Mouse (Mus musculus): ENCODE measurements around the gene Cyp4a32.
"Not testable (repeated sequence)": the region's sequence is repeated elsewhere in the genome, so short reads cannot be mapped to it uniquely, and the experiment has no call there.

Gene Cyp4a32

DNA sequence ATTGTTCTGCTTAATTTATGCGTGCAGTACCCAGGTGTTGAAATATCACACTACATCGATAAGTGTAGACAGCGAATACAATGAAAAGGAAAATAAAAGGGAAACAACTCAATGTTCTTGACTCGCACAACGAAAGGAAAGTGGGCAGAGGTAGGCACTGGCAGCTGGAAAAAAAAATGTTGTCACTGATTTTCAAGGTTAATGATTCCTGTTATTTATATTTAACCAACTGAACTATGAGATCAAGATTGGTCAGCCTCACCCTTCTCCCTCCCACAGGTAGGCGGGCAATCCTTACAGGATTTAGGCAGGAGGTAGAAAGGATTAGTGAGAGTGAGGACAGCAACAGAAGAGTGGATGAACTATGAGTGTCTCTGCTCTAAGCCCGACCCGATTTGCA is at the start of gene Cyp4a32:
Gene Cyp4a32, plus strand, starts transcription at position 359 of the 400 bp plus-strand sequence.
- DNase-seq (ENCODE audit: low spot score), result not testable (repeated sequence)

DNA sequence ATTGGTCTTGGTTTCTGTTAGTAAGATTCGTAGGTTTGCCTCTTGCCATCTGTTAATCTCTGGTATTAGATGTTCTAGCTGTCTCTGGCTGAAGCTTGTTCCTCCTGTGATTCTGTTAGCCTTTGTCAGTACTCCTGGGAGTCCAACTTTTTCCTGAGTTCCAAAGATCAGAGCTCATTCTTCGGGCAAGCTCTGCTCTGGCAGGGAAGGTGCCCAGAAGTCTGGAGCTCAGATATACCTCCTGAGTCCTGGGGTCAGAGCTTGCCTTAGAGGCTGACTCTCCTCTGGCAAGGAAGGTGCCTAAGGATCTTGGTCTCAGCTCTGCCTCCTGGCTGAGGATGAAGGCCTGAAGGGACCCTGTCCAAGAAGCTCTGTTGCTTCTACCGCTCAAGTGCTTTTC is 48.0 kb upstream of the Cyp4a32 start:
- no peak for DNase-seq (ENCODE audit: low spot score)

DNA sequence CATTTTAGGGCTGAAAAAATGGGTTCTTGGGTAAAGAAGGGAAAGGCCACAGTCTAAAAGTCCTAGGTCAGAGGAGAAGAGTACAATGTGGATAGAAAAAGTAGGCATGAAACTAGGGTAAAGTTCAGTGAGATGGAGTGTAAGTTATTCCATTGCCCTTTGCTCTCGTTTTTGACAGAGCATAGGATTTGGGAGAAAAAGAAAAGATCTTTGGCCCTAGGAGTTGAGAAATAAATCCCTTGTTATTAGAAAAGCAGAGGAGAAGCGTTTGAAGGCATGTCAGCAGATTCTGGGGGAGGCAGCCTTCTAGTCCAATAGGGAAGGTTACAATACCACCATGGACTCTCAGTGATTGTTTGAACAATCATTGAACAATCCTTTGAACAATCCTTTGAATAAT is 45.3 kb upstream of the Cyp4a32 start:
- DNase-seq (ENCODE audit: low spot score), result no peak

DNA sequence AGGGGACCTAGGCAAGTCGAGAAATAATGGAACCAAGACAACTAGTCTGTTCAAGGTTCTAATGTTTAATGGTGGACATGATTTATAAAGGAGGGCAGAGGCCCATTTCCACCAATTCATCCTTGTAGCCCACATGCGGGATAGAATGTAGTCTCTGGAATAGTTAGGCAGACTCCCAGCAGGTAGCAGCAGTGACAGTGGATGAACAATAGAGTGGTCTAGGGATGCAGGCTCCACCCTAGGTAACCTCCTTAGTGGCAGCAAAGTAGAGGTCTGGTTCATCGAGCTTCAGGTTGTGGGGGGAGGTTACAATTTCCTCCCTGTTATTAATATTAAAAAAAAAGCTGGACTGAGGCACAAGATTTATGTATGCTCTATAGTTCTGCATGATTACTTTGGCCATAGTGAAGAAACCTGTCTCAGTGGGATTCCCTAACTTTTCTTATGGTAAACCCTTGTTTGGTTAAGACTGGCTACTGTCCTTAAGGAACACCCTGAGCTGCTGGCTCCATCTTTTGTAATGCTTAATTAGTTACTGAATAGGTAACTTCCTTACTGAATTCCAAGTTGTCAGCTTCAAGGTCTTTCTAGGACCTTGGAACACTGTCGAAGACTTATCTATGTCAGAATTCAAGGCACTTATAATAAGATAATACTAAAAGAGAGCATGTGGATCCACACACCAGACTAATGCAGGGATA is 42.8 kb upstream of the Cyp4a32 start:
- DNase-seq (ENCODE audit: low spot score), result no peak

DNA sequence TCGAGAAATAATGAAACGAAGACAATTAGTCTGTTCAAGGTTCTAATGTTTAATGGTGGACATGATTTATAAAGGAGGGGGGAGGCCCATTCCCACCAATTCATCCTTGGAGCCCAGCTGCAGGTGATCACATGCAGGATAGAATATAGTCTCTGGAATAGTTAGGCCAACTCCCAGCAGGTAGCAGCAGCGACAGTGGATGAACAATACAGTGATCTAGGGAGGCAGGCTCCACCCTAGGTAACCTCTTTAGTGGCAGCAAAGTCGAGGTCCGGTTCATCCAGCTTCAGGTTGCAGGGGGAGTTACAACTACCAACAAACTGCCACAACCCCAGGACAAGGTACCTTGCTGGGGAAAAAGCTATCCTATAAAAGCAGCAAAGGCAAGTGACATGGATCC is 39.5 kb upstream of the Cyp4a32 start:
- DNase-seq (ENCODE audit: low spot score), result not testable (repeated sequence)

DNA sequence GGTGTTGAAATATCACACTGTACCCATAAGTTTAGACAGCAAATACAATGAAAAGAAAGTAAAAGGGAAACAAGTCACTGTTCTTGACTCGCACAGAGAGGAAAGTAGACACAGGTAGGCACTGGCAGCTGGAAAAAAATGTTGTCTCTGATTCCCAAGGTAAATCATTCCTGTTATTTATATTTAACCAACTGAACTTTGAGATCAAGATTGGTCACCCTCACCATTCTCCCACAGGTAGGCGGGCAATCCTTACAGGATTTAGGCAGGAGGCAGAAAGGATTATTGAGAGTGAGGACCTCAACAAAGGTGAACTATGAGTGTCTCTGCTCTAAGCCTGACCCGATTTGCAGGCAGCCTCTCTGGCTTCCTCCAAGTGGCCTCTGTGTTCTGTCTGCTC is 37.4 kb upstream of the Cyp4a32 start, which contains the start of gene Cyp4a31:
Gene Cyp4a31, plus strand, starts transcription at position 249 of the 400 bp plus-strand sequence.
- no peak for DNase-seq (ENCODE audit: low spot score)

DNA sequence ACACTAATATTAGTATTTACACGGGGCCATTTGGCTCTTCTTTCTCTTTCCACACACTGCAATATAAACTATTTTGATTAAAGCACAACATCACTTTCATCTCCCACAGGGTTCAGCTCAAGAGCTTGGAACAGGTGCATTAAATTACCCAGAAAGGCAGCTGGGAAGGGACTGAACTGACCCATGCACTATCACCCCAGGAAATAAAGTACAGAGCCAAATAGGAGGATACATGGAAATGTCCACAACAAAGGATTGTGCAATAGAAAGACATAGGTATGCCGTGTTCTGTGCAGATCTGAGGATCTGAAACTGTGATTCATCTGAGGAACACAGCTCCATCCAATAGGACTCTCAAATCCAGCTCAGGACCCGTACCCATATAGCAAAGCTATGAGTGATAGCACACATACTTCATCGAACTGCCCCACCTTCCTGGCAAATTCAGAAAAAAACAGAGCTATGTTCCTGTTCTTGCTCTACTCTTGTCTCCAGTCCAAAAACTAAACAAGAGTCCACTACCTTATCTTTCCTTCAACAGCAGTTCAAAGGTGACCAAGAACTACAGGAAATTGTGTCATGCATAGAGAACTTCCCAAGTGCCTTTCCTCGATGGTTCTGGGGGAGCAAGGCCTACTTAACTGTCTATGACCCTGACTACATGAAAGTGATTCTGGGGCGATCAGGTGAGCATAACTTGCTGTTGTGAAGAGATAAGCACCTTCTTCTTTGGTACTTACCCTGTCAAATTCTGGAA is 36.1 kb upstream of the Cyp4a32 start:
- not testable (repeated sequence) for DNase-seq (ENCODE audit: low spot score)

DNA sequence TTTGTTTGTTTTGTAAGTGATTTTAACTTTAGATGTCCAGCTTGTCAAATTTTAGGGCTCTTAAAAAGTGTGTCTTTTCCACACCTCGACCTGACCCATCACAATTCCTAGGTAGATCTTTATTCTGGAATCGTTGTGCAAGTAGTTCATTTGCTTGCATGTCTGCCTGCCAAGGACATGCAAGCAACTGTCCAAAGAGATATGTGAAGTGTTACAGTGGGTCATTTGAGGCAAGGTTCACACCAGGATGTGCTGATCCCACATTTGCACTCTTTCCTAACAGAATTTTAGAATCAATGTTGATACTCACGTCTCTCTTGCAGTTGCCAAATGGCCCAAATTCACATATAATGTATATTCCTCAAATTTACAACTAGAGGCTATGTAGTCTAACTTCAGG is 25.5 kb upstream of the Cyp4a32 start:
- DNase-seq (ENCODE audit: low spot score), result no peak

DNA sequence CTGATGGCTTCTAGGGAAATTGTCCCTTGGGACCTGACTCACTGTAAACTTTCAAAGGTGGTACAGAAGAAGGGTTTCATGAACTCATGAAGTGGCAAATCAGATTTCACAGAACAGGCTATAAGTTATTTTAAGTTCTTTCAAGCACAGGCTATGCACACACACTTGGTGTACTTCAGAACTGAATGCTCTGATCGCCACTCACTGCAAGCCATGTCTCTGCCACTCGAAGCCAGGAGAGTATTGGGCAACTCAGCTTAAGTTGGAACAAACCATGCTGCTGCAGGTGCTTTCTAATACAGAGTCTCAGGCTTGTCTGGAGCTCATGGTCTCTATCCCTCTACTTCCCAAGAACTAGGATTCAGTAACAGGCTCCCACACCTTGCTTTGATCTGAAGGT is 25.0 kb upstream of the Cyp4a32 start:
- DNase-seq (ENCODE audit: low spot score), result no peak

DNA sequence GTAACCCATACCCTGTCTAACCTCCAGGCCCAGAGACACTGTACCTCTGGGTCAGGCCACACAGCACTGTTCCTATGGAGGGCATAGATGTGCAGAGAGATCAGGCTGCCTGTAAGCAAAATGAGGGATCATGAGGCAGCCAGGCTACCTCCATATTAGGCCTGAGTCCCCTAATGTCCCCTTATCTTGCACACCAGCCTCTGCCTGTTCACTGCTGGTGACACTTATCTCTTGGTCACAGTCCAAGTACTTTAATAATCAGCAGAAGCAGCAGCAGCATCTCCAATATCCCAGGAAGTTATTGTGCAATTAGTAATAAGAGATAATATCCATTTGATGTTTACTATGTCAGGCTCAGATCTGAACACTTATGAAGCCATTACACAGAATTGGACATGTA is 17.7 kb upstream of the Cyp4a32 start:
- no peak for DNase-seq (ENCODE audit: low spot score)

DNA sequence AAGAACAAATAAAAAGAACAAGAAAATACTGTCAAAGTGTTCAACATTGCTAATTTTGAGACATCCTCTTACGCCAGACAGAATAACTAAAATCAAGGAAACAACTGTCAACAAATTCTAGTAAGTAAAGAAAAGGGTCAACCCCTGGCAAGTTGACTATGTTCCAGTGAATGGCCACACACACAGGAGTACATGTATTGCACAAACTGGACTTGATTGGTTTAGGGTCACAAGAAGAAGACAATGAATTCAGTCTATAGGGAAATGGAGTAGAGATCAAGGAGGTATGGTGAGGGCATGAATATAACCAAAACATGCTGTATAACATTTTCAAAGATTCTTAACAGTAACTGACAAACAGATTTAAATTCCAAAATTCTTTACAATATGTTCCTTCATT is 4.4 kb upstream of the Cyp4a32 start:
- DNase-seq (ENCODE audit: low spot score), result no peak

DNA sequence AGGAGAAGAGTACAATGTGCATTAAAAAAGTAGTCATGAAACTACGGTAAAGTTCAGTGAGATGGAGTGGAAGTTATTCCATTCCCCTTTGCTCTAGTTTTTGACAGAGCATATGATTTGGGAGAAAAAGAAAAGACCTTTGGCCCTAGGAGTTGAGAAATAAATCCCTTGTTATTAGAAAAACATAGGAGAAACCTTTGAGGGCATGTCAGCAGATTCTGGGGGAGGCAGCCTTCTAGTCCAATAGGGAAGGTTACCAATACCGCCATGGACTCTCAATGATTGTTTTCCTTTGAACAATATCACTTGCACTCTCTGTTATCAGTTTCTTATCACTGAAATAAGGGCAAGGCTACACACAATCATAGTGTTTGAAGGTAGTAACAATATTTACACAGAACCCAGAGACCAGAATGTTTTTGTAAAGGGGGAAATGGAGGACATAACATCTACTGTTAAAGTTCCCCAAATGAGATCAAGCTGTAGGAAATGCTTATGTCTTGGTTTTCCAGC is 3.9 kb upstream of the Cyp4a32 start:
- DNase-seq (ENCODE audit: low spot score), result no peak

DNA sequence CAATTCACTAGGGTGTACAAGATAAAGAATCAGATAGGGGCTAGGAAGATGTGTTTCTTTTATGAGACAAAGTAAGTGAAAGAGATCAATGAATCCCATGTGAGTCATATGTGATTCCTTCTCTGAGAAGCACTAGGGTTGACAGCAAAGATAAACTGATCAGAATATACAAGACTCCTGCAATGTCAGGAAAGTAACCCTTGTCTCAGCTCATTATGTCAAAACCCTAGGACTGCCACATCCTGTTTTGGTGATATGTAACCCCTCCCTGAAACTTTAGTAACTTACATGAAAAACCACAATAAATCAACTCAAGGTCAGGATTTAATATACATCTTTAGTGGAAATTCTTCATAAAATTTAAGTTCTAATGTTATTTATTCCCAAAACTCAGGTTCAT is 13.2 kb downstream of the Cyp4a32 start:
- no peak for DNase-seq (ENCODE audit: low spot score)

DNA sequence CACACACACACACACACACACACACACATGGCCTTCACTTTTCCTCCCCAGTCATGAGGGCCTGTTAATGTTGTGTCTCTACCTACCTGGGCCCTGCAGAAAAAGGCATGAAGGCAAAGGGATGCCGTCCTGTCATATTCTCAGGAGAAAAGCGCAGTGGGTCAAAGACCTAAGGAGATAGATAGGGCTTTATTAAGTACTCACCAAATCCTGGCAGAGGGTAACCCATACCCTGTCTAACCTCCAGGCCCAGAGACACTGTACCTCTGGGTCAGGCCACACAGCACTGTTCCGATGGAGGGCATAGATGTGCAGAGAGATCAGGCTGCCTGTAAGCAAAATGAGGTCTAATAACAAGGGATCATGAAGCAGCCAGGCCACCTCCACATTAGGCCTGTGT is 24.8 kb downstream of the Cyp4a32 start:
- DNase-seq (ENCODE audit: low spot score), result not testable (repeated sequence)

DNA sequence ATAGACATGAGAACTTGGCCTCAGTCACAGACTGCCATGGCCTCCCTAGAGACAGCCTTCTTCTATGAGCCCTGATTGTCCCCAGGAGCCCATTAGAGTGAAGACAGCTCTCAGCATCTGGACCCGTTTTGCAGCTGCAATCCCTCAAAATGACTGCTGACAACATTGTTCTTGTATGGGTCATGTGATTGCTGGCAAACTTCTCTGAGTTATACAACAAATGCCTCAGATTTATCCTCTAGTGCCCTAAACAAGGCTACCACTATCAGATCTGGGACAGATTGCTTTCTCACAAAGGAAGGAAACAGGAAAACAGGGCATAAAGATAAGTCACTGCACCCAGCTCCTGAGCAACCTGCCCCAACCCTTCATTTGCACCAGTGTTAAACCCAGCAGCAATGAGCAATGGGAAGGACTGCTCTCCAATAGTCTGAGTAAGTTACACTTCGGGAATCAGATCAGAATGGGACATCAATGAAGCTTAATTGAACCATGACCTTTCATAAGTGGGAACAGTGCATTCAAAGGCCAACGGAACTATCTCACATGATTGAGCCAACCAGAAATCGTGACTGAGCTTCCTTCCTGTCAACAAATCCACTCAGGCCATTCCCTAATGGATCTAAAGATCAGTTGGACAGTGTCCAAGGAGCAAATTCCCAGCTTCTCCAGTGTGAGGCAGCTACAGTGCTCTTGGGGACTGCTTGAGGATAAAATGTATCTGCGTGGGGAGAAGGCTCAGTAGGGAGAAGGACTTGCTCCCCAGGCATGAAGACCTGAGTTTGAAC is 42.4 kb downstream of the Cyp4a32 start:
- no peak for DNase-seq (ENCODE audit: low spot score)

DNA sequence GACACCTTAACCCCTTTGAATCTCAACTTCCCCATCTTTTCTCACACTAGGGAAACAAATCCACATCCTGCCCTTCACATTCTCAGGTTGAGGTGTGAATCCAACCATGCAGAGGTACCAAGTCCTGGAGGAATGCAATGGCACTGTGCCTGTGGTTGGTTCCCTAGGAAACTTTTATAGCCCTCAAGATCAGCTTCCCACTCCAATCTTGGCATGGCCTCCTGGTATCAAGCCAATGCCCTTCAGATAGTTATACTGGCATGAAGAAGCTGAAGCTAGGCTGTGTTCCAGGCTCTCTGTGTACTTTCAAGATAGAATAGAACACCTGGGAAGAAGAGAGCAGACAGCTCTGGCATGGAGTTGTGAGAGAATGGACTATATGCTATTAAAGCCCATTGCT is 44.6 kb downstream of the Cyp4a32 start:
- DNase-seq (ENCODE audit: low spot score), result peak; percentile 26

DNA sequence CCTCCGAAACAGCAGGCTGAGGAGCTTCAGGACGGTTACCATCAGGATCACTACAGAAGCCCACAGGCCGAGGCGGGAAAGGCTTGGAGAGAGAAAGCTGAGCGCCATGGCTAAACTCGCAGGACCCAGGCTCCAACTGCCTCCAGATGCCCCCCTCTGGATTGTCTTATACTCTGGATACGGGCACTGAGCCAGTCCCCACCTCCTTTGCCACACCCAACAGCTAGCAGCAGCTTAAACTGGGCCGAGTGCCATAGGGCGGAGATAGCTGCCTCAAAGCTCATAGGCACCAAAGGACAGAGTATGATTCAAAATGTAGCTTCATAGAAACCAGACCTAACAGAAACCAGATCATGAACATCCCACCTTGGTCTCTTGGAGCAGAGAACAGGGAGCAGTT is 46.8 kb downstream of the Cyp4a32 start, which contains the start of gene Cyp4b1:
Gene Cyp4b1, minus strand, starts transcription at position 144 of the 400 bp plus-strand sequence.
- peak; percentile 50 for DNase-seq (ENCODE audit: low spot score)

DNA sequence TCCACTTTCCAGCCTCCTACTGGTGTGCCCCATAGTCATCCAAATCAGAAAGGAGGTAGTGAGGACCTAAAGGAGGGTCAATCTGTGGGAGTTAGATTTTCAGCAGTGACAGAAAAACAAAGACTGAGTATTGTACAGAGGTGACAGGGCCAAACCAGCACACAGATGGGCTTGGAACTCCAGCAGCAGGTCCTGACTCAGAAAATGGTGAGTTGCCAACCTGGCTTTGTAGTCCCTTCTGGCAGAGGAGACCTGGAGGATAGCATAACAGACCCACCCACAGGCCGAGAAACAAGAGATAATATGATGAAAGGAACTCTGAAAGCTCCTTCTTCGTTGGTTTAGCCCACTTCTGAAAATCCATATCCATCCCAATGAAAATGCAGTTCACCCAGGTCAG is 48.0 kb downstream of the Cyp4a32 start:
- DNase-seq (ENCODE audit: low spot score), result no peak

DNA sequence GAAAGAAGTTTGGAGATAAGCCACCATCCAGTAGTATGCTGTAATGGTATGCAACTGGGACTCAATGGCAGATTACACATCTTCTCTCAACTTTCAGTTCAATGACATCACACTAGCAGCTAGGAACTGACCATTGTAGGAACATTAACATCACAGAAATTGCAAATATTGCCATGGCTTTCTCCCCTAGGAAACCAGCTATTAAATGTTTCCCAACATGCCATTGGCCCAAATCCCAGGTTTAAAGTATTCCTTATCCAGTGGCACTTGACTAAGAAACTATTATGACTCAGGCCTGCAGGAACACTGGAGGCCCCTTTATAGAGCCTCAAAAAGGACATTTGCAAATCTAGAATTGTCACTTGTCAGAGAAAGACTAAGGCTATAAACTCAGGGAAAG is 48.6 kb downstream of the Cyp4a32 start:
- no peak for DNase-seq (ENCODE audit: low spot score)

DNA sequence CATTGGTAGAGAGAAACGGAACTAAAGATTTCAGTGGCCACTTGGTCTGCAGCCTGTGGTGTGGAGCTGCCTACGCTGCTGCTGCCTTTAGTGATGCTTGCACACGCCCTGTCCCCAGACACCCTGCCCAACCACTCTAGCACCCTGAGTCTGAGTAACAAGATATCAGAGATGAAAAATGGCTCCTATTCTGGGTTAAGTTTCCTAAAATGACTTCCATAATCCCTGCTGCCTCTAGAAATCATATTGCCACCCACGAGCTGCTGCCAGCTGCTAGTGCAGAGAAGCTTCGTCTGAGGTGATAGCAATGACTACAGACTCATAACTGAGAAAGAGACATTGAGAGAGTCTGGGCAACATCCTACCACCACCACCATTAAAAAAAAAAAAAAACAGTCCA is 50.1 kb downstream of the Cyp4a32 start:
- DNase-seq (ENCODE audit: low spot score), result no peak

DNA sequence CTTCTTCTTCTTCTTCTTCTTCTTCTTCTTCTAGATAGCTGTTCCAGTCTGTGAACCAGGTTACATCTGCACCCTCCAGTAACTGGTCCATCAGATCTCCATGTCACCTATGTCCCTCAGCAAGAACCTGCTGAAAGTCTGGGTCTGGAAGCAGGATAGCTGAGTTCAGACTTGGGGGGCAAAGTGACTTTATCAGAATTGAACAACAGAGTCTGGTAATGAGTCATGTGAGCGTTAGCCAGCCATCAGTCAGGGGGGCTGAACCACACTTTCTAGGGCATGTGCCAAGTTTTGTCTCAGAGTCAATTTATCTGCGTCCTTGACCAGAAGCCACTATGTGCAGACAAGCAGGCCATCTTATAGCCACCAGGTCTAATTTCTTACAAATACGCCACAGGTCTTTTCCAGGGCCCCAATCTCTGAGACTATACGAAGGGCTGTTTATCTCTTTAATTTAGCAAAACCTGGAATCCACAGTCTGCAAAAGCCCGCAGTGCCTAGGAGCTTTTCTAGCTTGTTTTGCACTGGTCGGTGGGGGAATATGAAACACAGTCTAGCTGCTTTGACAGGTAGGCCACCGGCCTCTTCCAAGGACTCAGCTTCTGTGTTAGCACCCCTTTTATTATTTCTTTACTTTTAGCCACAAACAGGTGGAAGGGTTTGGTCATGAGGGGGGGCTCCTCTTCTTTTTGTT is 55.2 kb downstream of the Cyp4a32 start:
- DNase-seq (ENCODE audit: low spot score), result not testable (repeated sequence)

DNA sequence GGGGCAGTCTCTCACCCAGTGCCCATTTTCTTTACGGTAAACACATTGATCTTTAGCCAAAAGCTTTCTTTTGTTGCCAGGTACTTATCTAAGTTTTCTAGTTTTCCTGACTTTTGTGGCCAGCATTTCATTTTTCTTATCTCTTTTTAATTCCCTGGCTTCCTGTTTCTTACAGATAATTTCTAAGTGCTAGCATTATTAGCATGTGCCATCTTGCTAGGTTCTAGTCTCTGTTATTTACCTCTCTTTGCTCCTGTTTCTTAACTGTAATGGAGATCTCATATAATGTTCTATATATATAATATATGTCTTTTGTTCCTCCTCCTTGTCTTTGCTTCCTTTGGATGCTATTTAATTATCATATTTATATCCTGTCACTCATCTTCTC is 55.8 kb downstream of the Cyp4a32 start:
- DNase-seq (ENCODE audit: low spot score), result not testable (repeated sequence)
